Mouse (Mus musculus): Measurements from ENCODE around the gene Sspn.

Gene Sspn

GRCm38 (mm10) chr6:145931341-145931740 is at the start of gene Sspn:
Gene Sspn, plus strand, starts transcription at chr6:145931641.
- no peak for DNase-seq (ENCODE audit: low read depth, low spot score)

GRCm38 (mm10) chr6:145883010-145883409 is 48.4 kb upstream of the Sspn start:
- no peak for DNase-seq (ENCODE audit: low read depth, low spot score)

DNA sequence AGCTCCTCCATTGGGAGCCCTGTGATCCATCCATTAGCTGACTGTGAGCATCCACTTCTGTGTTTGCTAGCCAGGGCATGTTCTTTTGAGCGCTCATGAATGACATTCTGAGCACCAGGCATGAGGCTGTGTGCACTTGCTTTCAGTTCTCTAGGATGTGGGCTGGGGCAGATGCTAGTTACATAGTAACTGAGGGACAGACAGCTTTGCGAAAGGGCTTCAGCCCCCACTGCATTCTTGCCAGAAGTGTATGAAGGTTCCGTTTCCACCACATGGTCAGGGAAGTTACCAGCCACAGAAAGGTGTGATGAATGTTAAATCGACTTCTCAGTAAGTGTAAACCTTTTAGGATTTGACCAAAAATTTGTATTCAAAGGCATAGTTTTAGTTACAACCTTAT is 47.8 kb upstream of the Sspn start:
- no peak for DNase-seq (ENCODE audit: low read depth, low spot score)

DNA sequence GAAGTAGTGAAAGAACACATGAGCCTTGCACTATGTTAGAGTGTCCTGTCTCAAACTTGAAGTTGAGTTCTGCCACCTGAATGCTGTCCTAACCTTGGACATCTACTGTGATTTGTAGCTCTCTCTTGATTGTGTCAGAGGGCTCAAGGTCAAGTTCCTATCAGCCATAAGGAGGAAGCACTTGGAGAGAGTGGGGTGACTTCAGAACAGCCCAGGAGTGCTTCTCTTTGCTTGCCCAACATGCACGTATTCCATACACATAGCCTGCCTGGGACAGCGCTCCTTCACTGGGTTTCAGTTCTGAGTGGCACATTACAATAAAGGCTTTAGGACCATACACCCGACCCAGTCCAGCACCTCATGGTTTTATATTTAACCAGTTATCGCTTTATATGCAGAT is 46.4 kb upstream of the Sspn start:
- no peak for DNase-seq (ENCODE audit: low read depth, low spot score)

DNA sequence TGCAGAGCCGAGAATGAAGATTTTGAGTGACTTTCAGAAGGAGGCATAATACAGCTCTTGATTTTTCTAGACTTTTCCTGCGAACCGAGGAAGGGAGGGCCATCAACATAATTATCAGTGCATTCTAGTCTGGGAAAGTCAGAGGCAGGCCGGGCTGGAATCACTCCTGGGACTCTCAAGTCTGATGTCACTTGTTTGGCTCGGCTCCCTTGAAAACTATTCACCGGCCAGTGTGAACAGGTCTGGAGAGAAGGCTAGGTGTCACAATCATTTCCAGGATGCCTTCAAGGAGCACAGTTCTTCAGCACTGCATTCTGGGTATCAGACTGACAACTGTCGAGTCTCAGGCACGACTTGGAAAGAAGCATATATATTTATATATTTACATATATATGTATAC is 45.2 kb upstream of the Sspn start:
- peak; percentile 4 for DNase-seq (ENCODE audit: low read depth, low spot score)

- no peak for DNase-seq (ENCODE audit: low read depth, low spot score)
These were observed 43.7 kb upstream of the Sspn start for GRCm38 (mm10) chr6:145887719-145888118.

GRCm38 (mm10) chr6:145891951-145892350 is 39.5 kb upstream of the Sspn start:
- DNase-seq (ENCODE audit: low read depth, low spot score), result no peak

DNA sequence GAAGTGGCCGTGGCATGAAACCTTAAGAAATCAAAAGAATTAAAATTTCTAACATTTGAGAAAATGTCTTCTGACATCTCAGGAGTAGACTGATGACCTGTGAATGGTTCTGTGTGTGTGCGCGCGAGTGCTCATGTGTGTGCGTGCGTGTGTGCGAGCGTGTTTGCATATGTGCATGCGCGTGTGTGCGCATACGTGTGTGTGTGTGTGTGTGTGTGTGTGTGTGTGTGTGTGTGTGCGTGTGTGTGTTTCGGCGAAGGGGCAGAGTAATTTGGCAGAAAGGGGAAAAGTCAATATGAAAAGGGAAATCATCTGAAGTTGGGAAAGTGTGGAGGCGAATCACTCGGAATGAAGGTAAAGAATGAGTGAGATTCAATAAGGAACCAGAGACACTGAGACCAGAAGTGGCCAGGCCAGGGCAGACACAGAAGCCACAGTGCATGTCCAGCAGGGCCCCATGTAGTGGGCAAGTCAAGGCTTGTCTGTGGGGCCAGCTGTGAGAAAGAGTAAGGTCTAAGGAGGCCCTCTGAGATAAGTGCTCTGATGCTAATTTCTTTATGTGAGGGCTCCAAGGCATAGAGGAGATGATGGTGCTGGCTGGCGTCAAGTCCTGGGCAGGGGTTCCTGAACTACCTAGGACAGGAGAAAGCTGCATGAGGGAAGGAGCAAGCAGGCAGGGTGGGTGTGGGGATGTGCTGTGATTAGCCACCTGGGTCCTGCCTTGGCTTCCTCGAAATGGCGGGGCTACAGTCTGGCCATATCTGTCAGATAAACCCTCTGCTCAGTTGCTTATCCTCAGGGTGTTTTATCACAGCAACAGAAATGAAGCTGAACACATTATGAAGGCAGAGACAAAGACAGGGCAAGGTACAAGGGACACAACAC is 38.8 kb upstream of the Sspn start:
- DNase-seq (ENCODE audit: low read depth, low spot score), result no peak

DNA sequence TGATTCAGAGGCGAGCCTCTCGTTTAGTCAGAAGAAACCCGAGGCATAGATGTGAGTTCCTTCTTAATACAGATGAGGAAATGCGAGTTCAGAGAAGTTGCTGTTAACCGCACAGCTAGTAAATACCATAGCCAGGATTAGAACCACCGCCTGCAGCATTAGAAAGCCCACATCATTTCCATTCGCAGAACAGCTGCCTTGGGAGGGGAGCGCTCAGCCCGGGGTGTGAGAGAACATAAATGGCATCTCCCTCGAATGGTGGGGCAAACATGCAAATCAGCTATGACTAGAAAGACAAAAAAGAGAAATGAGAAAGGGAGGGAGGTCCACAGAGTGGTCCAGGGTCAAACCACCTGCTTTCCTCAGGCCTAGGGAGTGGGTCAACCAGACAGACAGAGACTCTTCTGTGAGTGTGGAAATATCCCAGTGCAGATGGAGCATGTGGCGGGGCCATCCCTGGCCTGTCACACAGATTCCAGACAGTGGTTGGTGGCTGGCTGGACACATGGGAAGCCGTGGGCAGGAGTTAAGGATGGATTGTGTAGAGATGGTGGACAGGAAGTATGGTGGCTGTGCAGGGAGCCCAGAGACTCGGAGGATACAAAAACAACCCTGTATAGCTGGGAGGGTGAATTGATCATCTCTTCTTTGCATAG is 37.9 kb upstream of the Sspn start:
- DNase-seq (ENCODE audit: low read depth, low spot score), result no peak

DNA sequence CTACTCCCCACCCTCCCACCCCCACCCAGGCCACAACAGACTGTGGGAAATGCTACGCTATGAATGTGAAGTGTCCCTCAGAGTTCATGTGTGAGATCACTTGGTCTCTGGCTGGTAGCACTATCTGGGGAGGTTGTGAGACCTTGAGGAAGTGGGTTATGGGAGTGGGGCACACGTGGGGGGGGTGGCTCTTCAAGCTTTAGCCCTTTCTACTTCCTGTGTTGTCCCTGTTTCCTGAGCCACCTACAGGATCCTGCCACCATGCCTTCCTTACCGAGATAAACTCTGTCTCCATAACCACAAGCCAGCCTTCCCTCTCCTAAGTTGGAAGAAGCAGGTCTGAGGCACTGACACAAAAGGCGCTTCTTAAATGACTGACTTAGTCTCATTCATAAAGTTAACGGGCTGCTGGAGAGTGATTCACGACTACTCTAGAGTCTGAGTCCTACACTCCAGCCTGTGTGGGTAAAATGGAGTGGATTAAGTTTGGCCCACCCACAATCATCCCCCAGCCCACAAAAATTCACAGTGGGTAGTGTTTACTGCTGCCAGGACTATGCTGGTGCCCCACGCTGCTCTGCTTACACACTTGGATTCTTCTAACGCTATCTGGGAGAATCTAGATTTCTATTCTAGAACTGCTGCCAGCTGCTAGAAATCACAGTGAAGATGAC is 36.6 kb upstream of the Sspn start:
- DNase-seq (ENCODE audit: low read depth, low spot score), result no peak

- DNase-seq (ENCODE audit: low read depth, low spot score), result no peak
These were observed 27.3 kb upstream of the Sspn start for GRCm38 (mm10) chr6:145904169-145904568.

GRCm38 (mm10) chr6:145904616-145905015 is 26.8 kb upstream of the Sspn start:
- no peak for DNase-seq (ENCODE audit: low read depth, low spot score)

- no peak for DNase-seq (ENCODE audit: low read depth, low spot score)
These were observed 25.1 kb upstream of the Sspn start for GRCm38 (mm10) chr6:145906096-145906890.

DNA sequence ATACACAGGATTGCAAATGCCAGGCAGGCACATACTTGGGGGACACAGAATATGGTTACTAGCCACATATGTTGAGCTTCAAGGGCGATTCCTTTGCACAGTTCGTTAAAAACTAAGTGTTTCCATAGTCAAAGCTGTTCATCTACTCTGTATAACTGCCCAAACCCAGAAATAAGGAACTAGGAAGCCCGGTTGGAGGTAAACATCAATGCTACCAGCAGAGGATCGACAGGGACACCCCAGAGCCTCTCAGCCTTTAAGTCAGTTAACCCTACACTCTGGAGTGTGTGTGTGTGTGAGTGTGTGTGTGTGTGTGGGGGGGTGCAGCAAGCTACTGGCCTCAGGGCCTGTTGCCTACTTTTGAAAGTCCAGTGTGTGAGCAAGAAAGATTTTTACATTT is 21.5 kb upstream of the Sspn start:
- DNase-seq (ENCODE audit: low read depth, low spot score), result no peak

GRCm38 (mm10) chr6:145910469-145911426 is 20.7 kb upstream of the Sspn start:
- peak; percentile 15 for DNase-seq (ENCODE audit: low read depth, low spot score)

DNA sequence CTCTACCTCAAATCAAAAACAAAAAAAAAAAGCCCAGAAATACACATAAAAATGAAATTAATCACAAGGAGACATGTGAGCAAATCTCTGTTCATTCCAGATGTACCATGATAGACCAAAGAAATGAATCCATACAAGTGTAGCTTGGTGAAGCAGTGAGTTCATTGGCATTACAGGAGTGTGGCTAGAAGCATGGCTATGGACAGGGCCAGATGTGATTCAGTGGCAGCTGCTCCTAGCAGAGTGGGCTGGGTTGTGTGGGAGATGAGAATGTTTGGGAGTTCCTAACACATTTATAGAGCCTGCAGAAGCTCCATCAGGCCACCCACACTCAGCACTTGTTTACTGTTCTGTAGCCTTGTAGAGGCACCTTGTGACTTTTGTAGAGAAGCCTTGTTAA is 19.2 kb upstream of the Sspn start:
- no peak for DNase-seq (ENCODE audit: low read depth, low spot score)

DNA sequence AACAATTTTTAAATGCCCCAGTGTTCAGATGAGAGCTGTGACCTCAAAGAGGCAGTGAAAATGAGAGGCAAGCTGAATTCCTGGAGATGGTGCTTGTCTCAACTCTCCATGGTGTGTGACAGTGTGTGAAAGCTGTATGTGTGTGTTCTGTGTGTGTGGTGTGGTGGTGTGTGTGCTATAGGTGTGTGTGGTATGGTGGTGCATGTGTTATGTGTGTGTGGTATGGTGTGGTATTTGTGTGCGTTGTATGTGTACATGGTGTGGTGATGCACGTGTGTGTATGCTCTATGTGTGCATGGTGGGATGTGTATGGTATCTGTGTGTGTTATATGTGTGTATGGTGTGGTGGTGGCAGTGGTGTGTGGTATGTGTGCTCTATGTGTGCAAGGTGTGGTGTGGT is 16.0 kb upstream of the Sspn start:
- no peak for DNase-seq (ENCODE audit: low read depth, low spot score)

GRCm38 (mm10) chr6:145916401-145916800 is 15.0 kb upstream of the Sspn start:
- no peak for DNase-seq (ENCODE audit: low read depth, low spot score)

- DNase-seq (ENCODE audit: low read depth, low spot score), result no peak
These were observed 13.2 kb upstream of the Sspn start for GRCm38 (mm10) chr6:145918236-145918635.

GRCm38 (mm10) chr6:145923594-145923993 is 7.8 kb upstream of the Sspn start:
- DNase-seq (ENCODE audit: low read depth, low spot score), result no peak

Measured in ZHBTc4 (cell line).